Mouse (Mus musculus) heart, postnatal 4 days (tissue): ENCODE measurements around the gene Tceal3. TPM values are rescaled to one million over a fixed set of nuclear protein-coding genes. Genes with fewer than 3 reads are reported as not detected.
"Not testable (repeated sequence)": the region's sequence is repeated elsewhere in the genome, so short reads cannot be mapped to it uniquely, and the experiment has no call there.

Experiments
- DNase-seq: peaks from one replicate; pipeline ENCODE4 v3.0.0; 2021
- total RNA-seq, 2 experiments: library from RNA; stranded (reverse); gene quantifications; 2 replicates each; pipeline ENCODE4 v1.2.3; 2021

Gene Tceal3
- under 1 TPM; 0.62 to 0.65 TPM for total RNA-seq

DNA sequence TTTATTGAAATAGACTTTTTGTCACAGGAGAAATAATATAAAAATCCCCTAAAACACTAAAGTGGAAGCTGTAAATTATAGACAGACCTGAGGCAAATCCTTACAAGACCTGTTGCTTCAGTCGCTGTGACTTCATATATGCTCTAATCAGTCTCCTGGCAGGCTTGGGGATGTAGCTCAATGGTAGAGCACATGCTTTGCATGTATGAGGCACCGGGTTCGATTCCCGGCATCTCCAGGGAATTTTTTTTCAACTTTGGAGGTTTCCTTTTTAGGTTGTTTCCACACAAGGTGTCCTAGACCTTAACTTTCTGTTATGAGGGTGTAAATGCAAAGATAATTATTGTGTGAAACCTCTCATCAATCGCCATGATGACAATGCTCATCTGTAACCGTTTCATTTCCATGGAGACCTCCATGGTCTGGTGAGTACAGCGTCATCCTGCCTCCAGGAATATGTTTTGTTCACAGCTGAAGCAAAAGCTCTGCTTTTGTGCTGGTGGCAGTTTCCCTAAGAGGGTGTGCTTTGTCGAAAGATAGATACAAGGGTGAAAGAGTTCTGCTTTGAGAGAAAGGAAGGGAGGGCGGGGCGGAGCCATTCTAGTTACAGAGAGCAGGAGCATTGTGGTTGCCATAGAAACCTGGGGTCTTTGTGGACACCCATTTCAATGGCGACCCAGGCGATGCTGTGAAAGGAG, at the start of gene Tceal3:
Gene Tceal3, plus strand, starts transcription at position 644 of the 698 bp plus-strand sequence.
- DNase-seq: no peak

DNA sequence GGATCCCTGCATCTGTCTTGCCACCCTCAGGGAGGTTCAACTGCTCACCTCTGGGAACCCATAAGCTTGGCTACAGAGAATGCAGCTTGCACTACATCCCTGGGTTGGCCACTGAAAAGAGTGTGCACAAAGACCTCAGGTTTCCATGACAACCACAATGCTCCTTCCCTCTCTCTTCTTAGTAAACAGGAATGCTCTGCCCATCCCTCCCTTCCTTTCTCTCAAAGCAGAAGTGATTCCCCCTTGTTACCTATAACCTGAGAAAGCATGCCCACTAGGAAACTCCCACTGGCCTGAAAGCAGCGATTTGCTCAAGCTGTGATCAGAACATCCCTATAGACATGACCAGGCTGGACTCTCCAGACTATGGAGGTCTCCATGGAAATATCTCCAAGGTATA, 46.7 kb upstream of the Tceal3 start, which contains the start of gene Kir3dl2:
Gene Kir3dl2, minus strand, starts transcription at position 101 of the 400 bp plus-strand sequence.
- not testable (repeated sequence) for DNase-seq

DNA sequence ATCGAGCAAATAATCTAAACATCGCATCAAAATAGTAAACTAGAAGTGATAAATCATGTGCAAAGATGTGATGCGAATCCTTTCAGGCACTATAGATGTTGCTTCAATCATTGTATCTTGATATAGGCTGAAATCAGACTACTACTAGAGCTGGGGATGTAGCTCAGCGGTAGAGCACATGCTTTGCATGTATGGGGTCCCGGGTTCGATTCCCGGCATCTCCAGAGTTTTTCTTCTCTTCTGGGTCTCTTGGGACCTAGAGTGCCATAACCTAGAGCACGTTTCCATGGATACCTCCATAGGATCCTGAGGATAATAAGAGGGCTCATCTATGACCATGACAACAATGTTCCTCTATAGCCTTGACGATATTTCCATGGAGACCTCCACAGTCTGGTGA, 21.5 kb upstream of the Tceal3 start:
- not testable (repeated sequence) for DNase-seq

DNA sequence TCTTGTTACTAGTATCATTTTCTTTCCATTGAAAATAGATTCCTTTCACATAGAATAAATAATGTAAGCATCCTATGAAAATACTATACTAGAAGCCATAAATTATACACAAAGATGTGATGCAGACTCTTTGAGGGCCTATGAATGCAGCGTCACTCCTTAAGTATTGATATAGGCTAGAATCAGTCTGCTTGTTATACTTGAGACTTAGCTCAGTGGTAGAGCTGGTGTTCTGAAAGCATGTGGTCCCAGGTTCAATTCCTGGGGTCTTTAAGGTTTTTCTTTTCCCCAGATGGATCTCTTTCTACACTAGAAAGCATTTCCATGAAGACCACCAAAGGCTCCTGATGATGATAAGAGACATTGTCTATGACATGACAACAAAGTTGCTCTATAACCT, 6.0 kb upstream of the Tceal3 start:
- no peak for DNase-seq

DNA sequence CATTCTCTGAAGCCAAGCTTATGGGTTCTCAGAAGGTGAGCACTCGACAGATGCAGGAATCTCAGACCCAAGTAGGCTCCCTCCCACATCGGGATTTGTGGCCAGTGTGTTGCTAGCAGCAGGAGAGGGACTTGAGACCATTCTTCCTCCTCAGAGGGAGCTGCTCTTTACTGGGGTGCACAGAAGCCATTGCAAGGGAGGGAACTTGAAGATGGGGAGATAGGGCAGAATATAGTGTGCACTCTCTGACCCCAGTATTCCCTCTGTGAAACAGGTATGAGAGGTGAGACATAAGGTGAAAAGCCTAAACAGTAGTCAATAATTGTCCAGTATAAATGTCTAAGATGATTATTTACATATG, 235 bp downstream of the Tceal3 start:
- no peak for DNase-seq

- peak; percentile 11 for DNase-seq
Observed at GRCm38 (mm10) chrX:136599416-136599815, 8.8 kb downstream of the Tceal3 start.

DNA sequence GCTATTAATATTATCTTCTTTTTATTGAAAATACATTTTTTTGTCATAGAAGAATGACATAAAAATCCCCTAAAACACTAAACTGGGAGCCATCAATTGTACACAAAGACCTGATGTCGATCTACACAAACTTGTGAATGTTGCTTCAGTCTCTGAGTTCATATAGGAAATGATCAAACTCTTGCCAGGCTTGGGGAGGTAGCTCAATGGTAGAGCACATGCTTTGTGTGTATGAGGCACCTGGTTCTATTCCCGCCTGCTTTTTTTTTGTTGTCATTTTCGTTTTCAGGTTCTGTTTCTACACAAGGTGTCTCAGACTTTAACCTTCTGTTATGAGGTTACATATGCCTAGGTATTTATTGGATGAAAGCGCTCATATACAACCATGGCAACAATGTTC, 16.3 kb downstream of the Tceal3 start:
- DNase-seq: no peak

- no peak for DNase-seq
Observed at GRCm38 (mm10) chrX:136607395-136607794, 16.8 kb downstream of the Tceal3 start.

GRCm38 (mm10) chrX:136611346-136611745, 20.7 kb downstream of the Tceal3 start:
- DNase-seq: no peak

- not testable (repeated sequence) for DNase-seq
Observed at GRCm38 (mm10) chrX:136615889-136616288, 25.2 kb downstream of the Tceal3 start.

GRCm38 (mm10) chrX:136624905-136625569, 34.4 kb downstream of the Tceal3 start:
- DNase-seq: peak; percentile 52

- no peak for DNase-seq
Observed at GRCm38 (mm10) chrX:136625959-136626358, 35.3 kb downstream of the Tceal3 start.

DNA sequence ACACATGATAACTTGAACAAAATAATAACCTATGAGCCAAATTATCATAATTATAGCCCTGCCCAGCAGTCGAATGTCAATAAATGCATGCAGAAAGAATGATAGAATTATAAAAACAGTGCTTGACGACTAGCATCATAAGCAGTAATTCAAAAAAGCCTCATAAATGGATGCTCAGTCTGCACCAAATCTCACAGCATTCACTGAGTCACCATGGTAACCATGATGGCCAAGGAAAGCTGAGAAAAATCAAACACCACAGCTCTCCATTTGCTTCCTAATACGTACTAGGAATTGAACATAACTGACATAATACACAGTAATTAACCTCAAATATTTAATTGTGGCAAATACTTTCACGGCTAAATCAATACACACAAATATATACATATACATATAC, 44.5 kb downstream of the Tceal3 start:
- DNase-seq: no peak

DNA sequence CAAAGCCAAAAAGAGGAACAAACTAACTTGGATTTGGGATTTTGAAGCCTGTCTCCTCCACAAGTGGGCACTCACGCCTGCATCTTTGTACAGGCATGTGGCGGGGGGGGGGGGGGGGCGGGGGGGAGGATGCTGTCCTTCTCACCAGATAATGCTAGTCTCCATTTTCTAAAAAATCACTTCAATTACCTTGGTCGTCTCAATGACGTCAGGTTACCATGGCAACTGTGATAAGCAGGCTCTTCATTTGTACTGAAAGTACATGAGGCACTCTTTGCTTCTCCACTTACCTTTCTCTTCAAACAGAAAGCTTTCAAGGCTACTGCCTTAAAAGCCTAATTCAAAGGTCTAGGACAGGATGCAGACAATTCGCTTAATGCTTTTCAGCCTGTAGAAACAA, 49.1 kb downstream of the Tceal3 start:
- DNase-seq: no peak

- DNase-seq: not testable (repeated sequence)
Observed at GRCm38 (mm10) chrX:136645857-136646256, 55.2 kb downstream of the Tceal3 start.

DNA sequence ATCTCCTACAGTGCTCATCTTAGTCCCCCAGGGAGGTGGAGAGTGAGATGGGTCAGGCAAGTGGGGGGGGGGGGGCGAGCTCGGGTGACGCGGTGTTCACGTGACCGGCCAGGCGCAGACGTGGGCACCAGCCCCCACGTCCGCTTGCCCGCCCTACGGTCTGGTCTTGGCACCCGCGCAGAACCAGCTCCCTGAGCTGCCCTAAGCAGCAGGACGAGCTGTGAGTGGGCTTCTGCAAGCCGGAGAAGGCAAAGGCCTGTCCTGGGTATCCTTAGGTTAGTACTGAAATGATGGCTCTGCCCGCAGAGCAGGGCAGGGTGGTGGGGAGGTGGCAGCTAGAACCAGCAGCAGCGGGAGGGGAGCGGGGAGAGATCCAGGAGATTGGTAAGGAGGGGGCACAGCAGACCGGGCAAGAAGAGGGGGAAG, 75.7 kb downstream of the Tceal3 start:
- no peak for DNase-seq

GRCm38 (mm10) chrX:136666762-136667464, 76.3 kb downstream of the Tceal3 start:
- DNase-seq: not testable (repeated sequence)

- DNase-seq: no peak
Observed at GRCm38 (mm10) chrX:136668794-136669193, 78.2 kb downstream of the Tceal3 start.

- no peak for DNase-seq
Observed at GRCm38 (mm10) chrX:136680989-136681388, 90.3 kb downstream of the Tceal3 start.

DNA sequence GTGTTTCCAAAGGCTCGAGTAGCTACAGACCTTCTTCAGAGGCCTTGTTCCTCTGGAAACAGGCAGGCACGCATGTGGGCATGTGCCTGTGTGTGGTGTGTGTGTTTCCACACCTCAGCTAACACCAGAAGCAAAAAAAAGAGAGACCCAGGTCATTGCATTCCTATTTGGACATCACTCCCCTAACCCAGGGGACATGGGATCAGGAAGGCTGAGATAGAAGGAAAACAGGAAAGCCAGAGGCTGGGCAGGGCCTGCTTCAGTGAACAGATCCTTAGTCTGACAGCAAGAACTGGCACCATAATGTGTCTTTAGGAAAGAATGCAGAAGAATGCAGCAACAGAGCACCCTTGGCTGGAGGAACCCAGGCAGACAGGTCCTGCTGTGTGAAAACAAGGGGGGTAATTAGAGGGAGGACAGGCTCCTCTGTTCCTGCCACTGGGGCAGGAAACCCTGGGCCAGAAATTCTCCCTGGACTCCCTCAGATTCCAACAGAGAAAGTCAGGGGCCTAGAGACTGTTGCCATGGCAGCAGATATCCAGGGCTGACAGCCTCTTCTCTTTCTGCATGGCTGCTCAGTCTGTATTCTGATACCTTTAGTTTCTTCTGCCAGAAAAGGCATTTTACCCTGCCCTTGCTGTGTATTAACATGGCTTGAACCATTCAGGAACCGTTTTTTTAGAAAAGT, 101.1 kb downstream of the Tceal3 start:
- DNase-seq: not testable (repeated sequence)

DNA sequence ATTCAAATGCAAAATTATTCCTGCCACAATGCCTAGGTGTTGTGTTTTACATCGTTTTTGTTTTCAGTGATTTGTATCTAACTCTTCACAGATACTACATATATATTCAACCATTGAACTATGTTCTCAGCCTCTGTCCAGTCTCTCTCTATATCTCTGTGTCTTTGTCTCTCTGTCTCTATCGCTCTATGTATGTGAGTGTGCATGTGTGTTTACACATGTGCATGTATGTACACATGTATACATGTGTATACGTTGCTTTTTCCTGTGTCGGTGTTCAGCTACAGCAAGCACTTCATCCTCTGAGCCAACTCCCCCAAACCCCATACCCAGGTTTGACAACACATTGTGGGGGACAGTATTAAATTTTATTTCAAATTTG, 101.6 kb downstream of the Tceal3 start:
- DNase-seq: no peak

DNA sequence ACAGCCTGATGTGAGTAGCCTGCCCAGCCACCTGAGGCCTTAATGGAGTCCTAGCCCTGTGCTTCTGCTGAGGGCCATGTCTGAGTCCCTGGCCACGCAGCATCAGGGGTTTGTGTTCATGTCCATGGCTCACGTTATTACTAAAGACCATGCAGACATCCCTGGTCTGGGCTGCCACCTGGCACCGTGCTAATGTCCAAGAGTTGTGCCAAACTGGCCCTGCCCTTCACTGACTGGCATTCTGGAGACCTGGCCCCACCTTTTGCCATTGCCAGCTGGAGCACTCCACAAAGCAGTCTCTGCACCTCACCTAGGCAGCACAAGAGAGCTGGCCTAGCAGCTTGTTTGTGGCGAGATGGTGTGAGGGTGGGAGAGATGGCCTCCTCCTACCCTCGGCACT, 102.6 kb downstream of the Tceal3 start:
- DNase-seq: no peak
